ENCODE assay signal across 24 mouse cellular contexts in the genomic region with DNA sequence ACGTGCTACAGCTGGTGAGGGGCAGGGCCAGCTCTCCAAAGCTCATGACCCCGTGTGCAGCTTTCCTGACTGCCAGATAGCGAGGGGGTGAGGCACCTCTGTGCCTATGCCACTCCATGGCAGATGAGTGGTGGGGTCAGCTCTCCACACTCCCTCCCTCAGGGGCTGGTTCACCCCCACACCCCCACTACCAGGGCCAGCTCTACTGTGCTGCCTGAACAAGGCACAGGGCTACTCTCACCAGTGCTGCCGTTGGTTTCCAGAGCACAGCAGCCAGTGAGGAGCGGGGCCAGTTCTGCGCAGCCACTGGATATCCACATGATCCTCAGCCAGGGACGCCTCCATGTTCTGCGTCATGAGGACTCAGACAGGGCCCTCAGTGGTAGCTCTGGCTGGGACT. TPM values are rescaled to one million over a fixed set of nuclear protein-coding genes. Genes with fewer than 3 reads are reported as not detected.
A peak's percentile ranks its signal among the peaks of the same experiment; 100 is the strongest.
DNase-seq lines count a peak whose midpoint lies in the region; ATAC-seq and TF ChIP-seq lines count a peak whose summit lies in the region.
"Had no signal": no experiment of that assay in that cellular context is flagged by ENCODE, and none has a peak within 500 bp of the region (broad histone marks: within the 10 kb centered on the region; RNA-seq: fewer than 3 reads in every experiment).

No protein-coding gene starts in this region.

- DNase-seq in embryonic facial prominence, embryonic 11.5 days (ENCODE audit: low spot score): no peak
- DNase-seq in embryonic facial prominence, embryonic 10.5 days (ENCODE audit: low spot score): no peak
- no peak for DNase-seq in heart, postnatal 25 days (ENCODE audit: low spot score)
- DNase-seq in testis, postnatal 14 days (ENCODE audit: low spot score): no peak
- DNase-seq in embryo, embryonic 11 days: no peak
- DNase-seq: adrenal gland, postnatal 14 days; B cell, adult 2 months; cerebellum, adult 18-20 months; cerebellum, adult 9-11 months; cerebellum, postnatal 36 days; gastrocnemius, postnatal 36 days; heart, adult 2 months; heart, postnatal 14 days had no signal

- H3K27me3 ChIP-seq in embryonic facial prominence, embryonic 11.5 days (ENCODE audit: control insufficient read depth, insufficient read depth, low read length): no peaks in the 10 kb centered on the region
- H3K27me3 ChIP-seq in embryonic facial prominence, embryonic 10.5 days (replicated peaks; ENCODE audit: low read depth, poor library complexity, severe bottlenecking): no peaks in the 10 kb centered on the region
- no peaks in the 10 kb centered on the region for H3K27me3 ChIP-seq in heart, embryonic 15.5 days
- no peaks in the 10 kb centered on the region for H3K27me3 ChIP-seq in testis, adult 2 months (ENCODE audit: control insufficient read depth, insufficient read depth, low read length)
- H3K27me3 ChIP-seq: hindbrain, embryonic 15.5 days; Patski had no signal

- no peak overlapping the region for H3K4me3 ChIP-seq in embryonic facial prominence, embryonic 11.5 days (ENCODE audit: low read depth, low read length)
- H3K4me3 ChIP-seq in embryonic facial prominence, embryonic 10.5 days: no peak overlapping the region
- no peak overlapping the region for H3K4me3 ChIP-seq in heart, embryonic 15.5 days
- peak overlapping the region; percentile 2 for H3K4me3 ChIP-seq in testis, adult 2 months (ENCODE audit: control insufficient read depth, low read depth, low read length)
- H3K4me3 ChIP-seq: erythroblast, embryonic 14.5 days; forebrain, embryonic 10.5 days; heart, adult 2 months; hindbrain, embryonic 15.5 days had no signal

- TF ChIP-seq POLR2A in testis, adult 2 months (IDR thresholded peaks at IDR 0.05; ENCODE audit: control insufficient read depth, low read depth, low read length): no peak

- 0 out of 2 replicates have a peak, but pooled peaks have one; percentile 62 for ATAC-seq in embryonic facial prominence, embryonic 11.5 days (replicated peaks; ENCODE audit: insufficient number of reproducible peaks, low FRiP score, low TSS enrichment, low read depth)
- peak; percentile 35; the same call in 1 of the 2 replicates for ATAC-seq in heart, embryonic 15.5 days (replicated peaks; ENCODE audit: insufficient number of reproducible peaks, insufficient read depth, low FRiP score, low read depth)
- ATAC-seq: activated CD4-positive, CD25-positive, alpha-beta regulatory T cell, adult 4 months; CD4-positive, CD25-positive, alpha-beta regulatory T cell, adult 4 months; forebrain, embryonic 14.5 days; intestine, embryonic 16.5 days; Patski had no signal

- no peak overlapping the region for H3K4me2 ChIP-seq in embryonic facial prominence, embryonic 11.5 days (ENCODE audit: low read depth, low read length)
- no peak overlapping the region for H3K4me2 ChIP-seq in heart, embryonic 15.5 days
- H3K4me2 ChIP-seq: hindbrain, embryonic 15.5 days had no signal

- WGBS in embryonic facial prominence, embryonic 11.5 days: 79% methylated on average over 8 of the region's 8 CpGs
- 76% methylated on average over 8 of the region's 8 CpGs for WGBS in embryonic facial prominence, embryonic 10.5 days
- 77% methylated on average over 8 of the region's 8 CpGs for WGBS in heart, embryonic 15.5 days

- H3K9ac ChIP-seq in embryonic facial prominence, embryonic 11.5 days (replicated peaks; ENCODE audit: low read length): no peak overlapping the region
- H3K9ac ChIP-seq in heart, embryonic 15.5 days: no peak overlapping the region
- H3K9ac ChIP-seq: hindbrain, embryonic 15.5 days had no signal

- H3K36me3 ChIP-seq in embryonic facial prominence, embryonic 11.5 days (replicated peaks; ENCODE audit: control insufficient read depth, insufficient read depth, low read depth, low read length): no peaks in the 10 kb centered on the region
- H3K36me3 ChIP-seq in embryonic facial prominence, embryonic 10.5 days (replicated peaks): no peaks in the 10 kb centered on the region
- H3K36me3 ChIP-seq in heart, embryonic 15.5 days: no peaks in the 10 kb centered on the region
- no peaks in the 10 kb centered on the region for H3K36me3 ChIP-seq in testis, adult 2 months (ENCODE audit: control insufficient read depth, insufficient read depth, low read length)
- H3K36me3 ChIP-seq: forebrain, embryonic 10.5 days; hindbrain, embryonic 15.5 days had no signal

- H3K9me3 ChIP-seq in embryonic facial prominence, embryonic 11.5 days (replicated peaks; ENCODE audit: control insufficient read depth, low read length): no peaks in the 10 kb centered on the region
- H3K9me3 ChIP-seq in embryonic facial prominence, embryonic 10.5 days: no peaks in the 10 kb centered on the region
- H3K9me3 ChIP-seq in heart, embryonic 15.5 days (replicated peaks): no peaks in the 10 kb centered on the region
- H3K9me3 ChIP-seq: forebrain, embryonic 10.5 days; hindbrain, embryonic 15.5 days had no signal

- intact Hi-C loops in heart, postnatal 25 days (cut with DNase I): loop anchor here (5.0 kb wide), 2 partner anchors 75 to 300 kb away; no protein-coding TSS in a partner anchor

- H3K27ac ChIP-seq in embryonic facial prominence, embryonic 11.5 days (replicated peaks; ENCODE audit: low read depth, low read length): no peak overlapping the region
- H3K27ac ChIP-seq in embryonic facial prominence, embryonic 10.5 days (replicated peaks): no peak overlapping the region
- no peak overlapping the region for H3K27ac ChIP-seq in heart, embryonic 15.5 days
- H3K27ac ChIP-seq in testis, adult 2 months (ENCODE audit: control insufficient read depth, insufficient read depth, low read depth, low read length): no peak overlapping the region
- H3K27ac ChIP-seq: forebrain, embryonic 10.5 days; heart, adult 2 months; hindbrain, embryonic 15.5 days had no signal

- TF ChIP-seq CTCF in testis, adult 2 months (IDR thresholded peaks at IDR 0.05; ENCODE audit: control insufficient read depth, insufficient read depth, insufficient replicate concordance, low read depth, low read length): no peak

- no peaks in the 10 kb centered on the region for H3K4me1 ChIP-seq in embryonic facial prominence, embryonic 11.5 days (ENCODE audit: control insufficient read depth, insufficient read depth, low read length)
- peaks cover 15% of the 10 kb centered on the region; the same call in 1 of the 2 replicates for H3K4me1 ChIP-seq in embryonic facial prominence, embryonic 10.5 days
- H3K4me1 ChIP-seq in heart, embryonic 15.5 days (replicated peaks): peaks cover 4% of the 10 kb centered on the region; the same call in 1 of the 2 replicates
- H3K4me1 ChIP-seq in testis, adult 2 months (ENCODE audit: control insufficient read depth, insufficient read depth, low read length): no peaks in the 10 kb centered on the region
- H3K4me1 ChIP-seq: hindbrain, embryonic 15.5 days had no signal

RNA-seq across cellular contexts. Expression of a gene that starts 15.0 kb away (rescaled TPM):
- not detected in 2 replicates for polyA plus RNA-seq in embryonic facial prominence, embryonic 11.5 days (2014; fragmentation: Nextera tagmentation; extraction: Ambion mirVana)
- polyA plus RNA-seq in embryonic facial prominence, embryonic 10.5 days (2016; fragmentation: Nextera tagmentation; extraction: Ambion mirVana): 0.06 TPM in 1 of 2 replicates, not detected in the other
- polyA plus RNA-seq in heart, embryonic 15.5 days (2015; fragmentation: Nextera tagmentation; extraction: Ambion mirVana): 2.3 and 3.3 TPM in 2 replicates
- 1 to 10 TPM; 1.5 TPM for total RNA-seq in heart, postnatal 25 days (2021)
- 77.1 and 78.5 TPM in 2 replicates for polyA plus RNA-seq in testis, adult 2 months (2012; rRNA removed)
- total RNA-seq: adrenal gland, postnatal 14 days had no signal
- polyA plus RNA-seq: activated CD4-positive, CD25-positive, alpha-beta regulatory T cell, adult 4 months; CD4-positive, CD25-positive, alpha-beta regulatory T cell, adult 4 months; hindbrain, embryonic 11.5 days; hindbrain, embryonic 15.5 days had no signal

Comparison
In these comparisons a context has a peak if more than half of its experiments do, and no peak if none do; other contexts are left out.
1. RNA of a gene that starts 15.0 kb away (polyA plus RNA-seq): 77.1 to 78.5 TPM in testis, adult 2 months; 2.3 to 3.3 TPM in heart, embryonic 15.5 days, 0.06 TPM in embryonic facial prominence, embryonic 10.5 days and not detected in embryonic facial prominence, embryonic 11.5 days; every median in the first group is over 10 times any median in the second.